Mouse (Mus musculus) kidney, postnatal 0 days (tissue): ENCODE measurements around the gene Rgs14. TPM values are rescaled to one million over a fixed set of nuclear protein-coding genes. Genes with fewer than 3 reads are reported as not detected.
A peak's percentile ranks its signal among the peaks of the same experiment; 100 is the strongest.

Experiments used
- ATAC-seq: fragments of 200-750 bp; cut with Nextera tagmentation; replicated peaks from 2 replicates; pipeline ENCODE4 v1.8.0; 2017; ENCODE audit warnings: low read depth, moderate number of reproducible peaks, moderate TSS enrichment, moderate library complexity; ENCODE audit not compliant: low FRiP score
- DNase-seq: peaks from one replicate; pipeline ENCODE4 v3.0.0-alpha.2; 2016; ENCODE audit warnings: low spot score
- H3K27ac ChIP-seq: fragments of 300-500 bp; sonication (generic); 2 replicates; pipeline ENCODE4 v1.5.1; 2014; ENCODE audit warnings: mild to moderate bottlenecking
- H3K27me3 ChIP-seq: fragments of 300-500 bp; sonication (generic); 2 replicates; pipeline ENCODE4 v1.6.1; 2014; ENCODE audit warnings: low read length, mixed read lengths; ENCODE audit not compliant: insufficient read depth
- H3K36me3 ChIP-seq: fragments of 300-500 bp; sonication (generic); 2 replicates; pipeline ENCODE4 v1.6.1; 2014; ENCODE audit warnings: low read length, mixed read lengths; ENCODE audit not compliant: insufficient read depth
- H3K4me1 ChIP-seq: fragments of 300-500 bp; sonication (generic); replicated peaks from 2 replicates; pipeline ENCODE4 v1.6.1; 2014; ENCODE audit warnings: antibody characterized with exemption, low read length, mixed read lengths; ENCODE audit not compliant: insufficient read depth
- H3K4me2 ChIP-seq: fragments of 300-500 bp; sonication (generic); 2 replicates; pipeline ENCODE4 v1.6.1; 2014; ENCODE audit warnings: mild to moderate bottlenecking, low read length, moderate library complexity, mixed read lengths
- H3K4me3 ChIP-seq: fragments of 300-500 bp; sonication (generic); replicated peaks from 2 replicates; pipeline ENCODE4 v1.5.1; 2014; ENCODE audit warnings: low read depth, low read length
- H3K9ac ChIP-seq: fragments of 300-500 bp; sonication (generic); 2 replicates; pipeline ENCODE4 v1.6.1; 2014; ENCODE audit warnings: low read depth, low read length
- H3K9me3 ChIP-seq: fragments of 300-500 bp; sonication (generic); replicated peaks from 2 replicates; pipeline ENCODE4 v1.6.1; 2016; ENCODE audit warnings: low read length, inconsistent platforms, mixed read lengths
- CTCF ChIP-seq: IDR thresholded peaks from 2 replicates; pipeline ENCODE4 v1.5.1; 2016; ENCODE audit warnings: antibody characterized with exemption, low read depth, mild to moderate bottlenecking, moderate library complexity
- WGBS: fragments of 180-500 bp; shearing (Covaris S2); extraction: QIAGEN DNeasy Blood & Tissue Kit; methylation state at CpG from one replicate; pipeline ENCODE4 v1.1.7; 2014; 5-methylcytosine and 5-hydroxymethylcytosine counted together
- polyA plus RNA-seq: library from polyadenylated mRNA; unstranded; fragments of >200 nt; fragmentation: Nextera tagmentation; extraction: Ambion mirVana; gene quantifications from 2 replicates; pipeline ENCODE4 v1.2.1, GENCODE M21; 2015

Rgs14 gene
- polyA plus RNA-seq, 1 experiment from 2014 or later: 1.6 TPM

GRCm38 (mm10) chr13:55378907-55379580 lies 9.5 kb downstream of the Rgs14 start:
- Histone ChIP-seq H3K4me1 (no peaks in the 10 kb centered on the region), H3K36me3 (no peaks in the 10 kb centered on the region), H3K27ac (no peak overlapping the region), H3K27me3 (0 out of 2 replicates have a peak, but pooled peaks cover 15% of the 10 kb centered on the region), H3K4me3 (no peak overlapping the region), H3K9me3 (no peaks in the 10 kb centered on the region), H3K9ac (no peak overlapping the region), H3K4me2 (peak overlapping the region; percentile 43)
- peak; percentile 32; the same call in 1 of the 2 replicates for TF ChIP-seq CTCF
- ATAC-seq (peak; percentile 80), DNase-seq (peak; percentile 4)
- WGBS: 9% methylated on average over 32 of the region's 32 CpGs

GRCm38 (mm10) chr13:55381790-55382189 lies 12.3 kb downstream of the Rgs14 start:
- no peaks in the 10 kb centered on the region for H3K36me3 ChIP-seq
- H3K4me3 ChIP-seq: no peak overlapping the region
- H3K27ac ChIP-seq: no peak overlapping the region
- 0 out of 2 replicates have a peak, but pooled peaks cover 15% of the 10 kb centered on the region for H3K27me3 ChIP-seq
- no peak overlapping the region for H3K9ac ChIP-seq
- no peak for DNase-seq
- WGBS: 74% methylated on average over 4 of the region's 4 CpGs
- H3K4me2 ChIP-seq: no peak overlapping the region
- ATAC-seq: no peak
- TF ChIP-seq CTCF: no peak
- no peaks in the 10 kb centered on the region for H3K4me1 ChIP-seq
- H3K9me3 ChIP-seq: no peaks in the 10 kb centered on the region

- Histone ChIP-seq H3K9me3 (no peaks in the 10 kb centered on the region), H3K4me1 (no peaks in the 10 kb centered on the region), H3K27ac (peak overlapping the region; percentile 62), H3K4me2 (no peak overlapping the region), H3K36me3 (no peaks in the 10 kb centered on the region), H3K4me3 (no peak overlapping the region), H3K27me3 (no peaks in the 10 kb centered on the region), H3K9ac (no peak overlapping the region)
- no peak for TF ChIP-seq CTCF
- DNase-seq: no peak
- ATAC-seq: peak; percentile 90
- 70% methylated on average over 3 of the region's 3 CpGs for WGBS
Observed at GRCm38 (mm10) chr13:55390644-55391043, 21.1 kb downstream of the Rgs14 start.

GRCm38 (mm10) chr13:55391626-55392029 lies 22.1 kb downstream of the Rgs14 start:
- H3K27me3 ChIP-seq: no peaks in the 10 kb centered on the region
- no peaks in the 10 kb centered on the region for H3K9me3 ChIP-seq
- no peak overlapping the region for H3K9ac ChIP-seq
- peak overlapping the region; percentile 62; the same call in 1 of the 2 replicates for H3K27ac ChIP-seq
- no peak overlapping the region for H3K4me2 ChIP-seq
- H3K36me3 ChIP-seq: no peaks in the 10 kb centered on the region
- DNase-seq (no peak), ATAC-seq (peak; percentile 90)
- no peak overlapping the region for H3K4me3 ChIP-seq
- WGBS: 57% methylated on average over 1 of the region's 1 CpGs
- no peak for TF ChIP-seq CTCF
- no peaks in the 10 kb centered on the region for H3K4me1 ChIP-seq

GRCm38 (mm10) chr13:55392933-55393332 lies 23.4 kb downstream of the Rgs14 start:
- Histone ChIP-seq H3K27me3 (no peaks in the 10 kb centered on the region), H3K9me3 (no peaks in the 10 kb centered on the region), H3K36me3 (no peaks in the 10 kb centered on the region), H3K27ac (no peak overlapping the region), H3K4me1 (no peaks in the 10 kb centered on the region), H3K9ac (no peak overlapping the region), H3K4me2 (no peak overlapping the region), H3K4me3 (no peak overlapping the region)
- 73% methylated on average over 4 of the region's 4 CpGs for WGBS
- ATAC-seq (no peak), DNase-seq (no peak)
- TF ChIP-seq CTCF: peak; percentile 59

- 74% methylated on average over 1 of the region's 1 CpGs for WGBS
Observed at GRCm38 (mm10) chr13:55398088-55398487, 28.6 kb downstream of the Rgs14 start, which contains the start of gene Slc34a1. Slc34a1 (plus strand) TSS chr13:55398187.

More at GRCm38 (mm10) chr13:55398088-55398487, 28.6 kb downstream of the Rgs14 start, which contains the start of gene Slc34a1:
- Histone ChIP-seq H3K4me3 (no peak within 1 kb of the TSS), H3K4me1 (no peaks in the 10 kb centered on the region), H3K4me2 (no peak within 1 kb of the TSS), H3K9me3 (no peaks in the 10 kb centered on the region), H3K27me3 (no peaks in the 10 kb centered on the region), H3K9ac (no peak within 1 kb of the TSS), H3K27ac (0 out of 2 replicates have a peak within 1 kb of the TSS, but pooled peaks have one; percentile 19), H3K36me3 (no peaks in the 10 kb centered on the region)
- no peak for DNase-seq
- no peak for TF ChIP-seq CTCF
- ATAC-seq: no peak
